Mouse (Mus musculus) small intestine, adult 2 months (tissue): Measurements from ENCODE around the gene Hsd17b14.

Source experiments
- CTCF ChIP-seq: fragments of 200-500 bp; IDR thresholded peaks from 2 replicates; pipeline ENCODE4 v1.5.1; 2012; ENCODE audit warnings: low read depth, mild to moderate bottlenecking, control low read depth, inconsistent platforms, low read length, moderate library complexity, mixed read lengths; ENCODE audit not compliant: insufficient replicate concordance, insufficient read length; ENCODE audit errors: extremely low read depth
- POLR2A ChIP-seq: fragments of 200-500 bp; IDR thresholded peaks from 2 replicates; pipeline ENCODE4 v1.6.1; 2012; ENCODE audit warnings: low read depth, mild to moderate bottlenecking, control low read depth, inconsistent platforms, low read length, moderate library complexity

DNA sequence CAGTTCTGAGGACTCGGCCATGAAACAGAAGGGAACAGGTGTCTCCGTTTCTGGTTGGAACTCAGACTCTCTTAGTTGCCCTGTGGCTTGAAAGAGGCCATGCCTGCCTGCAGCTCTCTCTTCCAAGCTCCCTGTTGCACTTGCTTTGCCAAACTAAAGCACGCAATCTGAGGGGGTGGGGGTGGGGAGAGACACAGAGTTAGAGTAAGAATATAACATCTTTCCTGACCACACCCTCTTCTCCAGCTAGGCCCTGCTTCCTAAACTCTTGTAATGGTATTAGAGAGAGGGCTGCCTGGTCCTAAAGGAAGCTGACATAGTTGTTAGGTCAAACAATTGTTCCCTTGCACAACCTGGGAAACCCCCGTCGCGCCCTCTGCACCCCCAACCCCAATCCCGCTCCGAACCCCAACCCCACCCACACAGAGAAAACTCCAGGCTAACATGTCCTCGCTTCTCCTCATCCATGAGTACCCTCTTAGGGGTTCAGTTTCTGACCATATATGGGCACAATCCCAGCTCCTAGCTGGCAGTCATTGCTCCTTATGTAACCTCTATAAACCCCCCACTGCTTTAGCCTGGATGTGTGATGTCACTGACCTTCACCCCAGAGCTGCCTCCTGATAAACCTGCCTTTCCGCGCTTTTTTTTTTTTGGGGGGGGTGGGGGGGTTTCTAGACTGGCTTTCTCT lies 3.7 kb upstream of the Hsd17b14 start:
- TF ChIP-seq CTCF (no peak), POLR2A (no peak)
